Mouse (Mus musculus) liver, postnatal 0 days (tissue): ENCODE data around the gene Ms4a15. TPM values are rescaled to one million over a fixed set of nuclear protein-coding genes. Genes with fewer than 3 reads are reported as not detected.

Experiments
- ATAC-seq: fragments of 200-750 bp; cut with Nextera tagmentation; 2 replicates; pipeline ENCODE4 v1.8.0; 2017; ENCODE audit warnings: mild to moderate bottlenecking, moderate library complexity
- DNase-seq: peaks from one replicate; pipeline ENCODE4 v3.0.0-alpha.2; 2016
- H3K27ac ChIP-seq: fragments of 300-500 bp; sonication (generic); 2 replicates; pipeline ENCODE4 v1.5.1; 2014; ENCODE audit warnings: antibody characterized with exemption, moderate library complexity, mild to moderate bottlenecking, low read depth
- H3K27me3 ChIP-seq: fragments of 300-500 bp; sonication (generic); 2 replicates; pipeline ENCODE4 v1.6.1; 2014; ENCODE audit warnings: low read length, control low read depth, mixed read lengths; ENCODE audit not compliant: insufficient read depth
- H3K36me3 ChIP-seq: fragments of 300-500 bp; sonication (generic); replicated peaks from 2 replicates; pipeline ENCODE4 v1.6.1; 2014; ENCODE audit warnings: mild to moderate bottlenecking, control low read depth, low read length, moderate library complexity, mixed read lengths; ENCODE audit not compliant: insufficient read depth
- H3K4me1 ChIP-seq: fragments of 300-500 bp; sonication (generic); 2 replicates; pipeline ENCODE4 v1.6.1; 2014; ENCODE audit warnings: antibody characterized with exemption, mild to moderate bottlenecking, control low read depth; ENCODE audit not compliant: insufficient read depth
- H3K4me2 ChIP-seq: fragments of 300-500 bp; sonication (generic); 2 replicates; pipeline ENCODE4 v1.6.1; 2014; ENCODE audit warnings: low read depth, mild to moderate bottlenecking, low read length, moderate library complexity, mixed read lengths
- H3K4me3 ChIP-seq: fragments of 300-500 bp; sonication (generic); 2 replicates; pipeline ENCODE4 v1.5.1; 2014; ENCODE audit warnings: low read depth, low read length
- H3K9ac ChIP-seq: fragments of 300-500 bp; sonication (generic); replicated peaks from 2 replicates; pipeline ENCODE4 v1.6.1; 2014; ENCODE audit warnings: mild to moderate bottlenecking, moderate library complexity
- H3K9me3 ChIP-seq: fragments of 300-500 bp; sonication (generic); 2 replicates; pipeline ENCODE4 v1.6.1; 2016; ENCODE audit warnings: mild to moderate bottlenecking, control low read depth, low read length, mixed read lengths
- CTCF ChIP-seq: sonication (generic); IDR thresholded peaks from 2 replicates; pipeline ENCODE4 v1.5.1; 2016; ENCODE audit warnings: antibody characterized with exemption, low read depth
- EP300 ChIP-seq: IDR thresholded peaks from 2 replicates; pipeline ENCODE4 v1.6.1; 2016; ENCODE audit warnings: antibody characterized with exemption, low read depth, mild to moderate bottlenecking
- WGBS: fragments of 180-500 bp; shearing (Covaris S2); extraction: QIAGEN DNeasy Blood & Tissue Kit; methylation state at CpG from one replicate; pipeline ENCODE4 v1.1.7; 2014; ENCODE audit not compliant: insufficient replicate concordance; 5-methylcytosine and 5-hydroxymethylcytosine counted together
- polyA plus RNA-seq: library from polyadenylated mRNA; unstranded; fragments of >200 nt; fragmentation: Nextera tagmentation; extraction: Ambion mirVana; gene quantifications from 2 replicates; pipeline ENCODE4 v1.2.1, GENCODE M21; 2015

Gene Ms4a15
- polyA plus RNA-seq, 1 experiment from 2014 or later = not detected

GRCm38 (mm10) chr19:10940801-10941457 lies 52.1 kb downstream of the Ms4a15 start:
- Histone ChIP-seq H3K4me3 (peak overlapping the region; percentile 22; the same call in 1 of the 2 replicates), H3K4me2 (peak overlapping the region; percentile 65), H3K9ac (no peak overlapping the region), H3K4me1 (peaks cover 12% of the 10 kb centered on the region), H3K27ac (no peak overlapping the region), H3K36me3 (peaks cover 34% of the 10 kb centered on the region), H3K27me3 (0 out of 2 replicates have a peak, but pooled peaks cover 3% of the 10 kb centered on the region), H3K9me3 (no peaks in the 10 kb centered on the region)
- DNase-seq (no peak), ATAC-seq (peak; percentile 53)
- TF ChIP-seq CTCF (no peak), EP300 (no peak)
- 25% methylated on average over 40 of the region's 40 CpGs for WGBS

GRCm38 (mm10) chr19:10940097-10940800 lies 52.8 kb downstream of the Ms4a15 start:
- DNase-seq (peak; percentile 85), ATAC-seq (peak; percentile 77)
- peaks cover 34% of the 10 kb centered on the region for H3K36me3 ChIP-seq
- no peak for TF ChIP-seq EP300
- peak; percentile 86 for TF ChIP-seq CTCF
- H3K27ac ChIP-seq = no peak overlapping the region
- WGBS = 25% methylated on average over 37 of the region's 37 CpGs
- H3K4me1 ChIP-seq = peaks cover 12% of the 10 kb centered on the region
- H3K4me3 ChIP-seq = peak overlapping the region; percentile 22; the same call in 1 of the 2 replicates
- H3K27me3 ChIP-seq = 0 out of 2 replicates have a peak, but pooled peaks cover 3% of the 10 kb centered on the region
- H3K4me2 ChIP-seq = peak overlapping the region; percentile 65
- H3K9me3 ChIP-seq = no peaks in the 10 kb centered on the region
- H3K9ac ChIP-seq = no peak overlapping the region

- no peak overlapping the region for H3K27ac ChIP-seq
- no peak overlapping the region for H3K4me2 ChIP-seq
- peaks cover 12% of the 10 kb centered on the region for H3K4me1 ChIP-seq
- ATAC-seq (no peak), DNase-seq (no peak)
- 0 out of 2 replicates have a peak, but pooled peaks cover 3% of the 10 kb centered on the region for H3K27me3 ChIP-seq
- TF ChIP-seq CTCF (no peak), EP300 (no peak)
- H3K9me3 ChIP-seq = no peaks in the 10 kb centered on the region
- no peak overlapping the region for H3K9ac ChIP-seq
- 34% methylated on average over 3 of the region's 3 CpGs for WGBS
- H3K4me3 ChIP-seq = no peak overlapping the region
- peaks cover 21% of the 10 kb centered on the region for H3K36me3 ChIP-seq
Measured at GRCm38 (mm10) chr19:10938771-10939170, 54.3 kb downstream of the Ms4a15 start.

- Histone ChIP-seq H3K36me3 (peaks cover 5% of the 10 kb centered on the region), H3K4me3 (no peak within 1 kb of the TSS), H3K9ac (no peak within 1 kb of the TSS), H3K27me3 (0 out of 2 replicates have a peak, but pooled peaks cover 3% of the 10 kb centered on the region), H3K27ac (no peak within 1 kb of the TSS), H3K4me1 (peaks cover 12% of the 10 kb centered on the region), H3K4me2 (no peak within 1 kb of the TSS), H3K9me3 (no peaks in the 10 kb centered on the region)
- 29% methylated on average over 5 of the region's 5 CpGs for WGBS
- ATAC-seq = peak; percentile 49
- DNase-seq = no peak
- TF ChIP-seq EP300 = peak; percentile 20; the same call in 1 of the 2 replicates
- TF ChIP-seq CTCF = no peak
Measured at GRCm38 (mm10) chr19:10937110-10937563, 55.9 kb downstream of the Ms4a15 start, which contains the start of gene Ptgdr2. Gene Ptgdr2 (plus strand): TSS chr19:10937160.

GRCm38 (mm10) chr19:10936077-10936476 lies 57.0 kb downstream of the Ms4a15 start:
- Histone ChIP-seq H3K36me3 (no peaks in the 10 kb centered on the region), H3K4me3 (no peak overlapping the region), H3K4me2 (no peak overlapping the region), H3K9me3 (no peaks in the 10 kb centered on the region), H3K9ac (no peak overlapping the region), H3K27ac (no peak overlapping the region), H3K4me1 (peaks cover 11% of the 10 kb centered on the region), H3K27me3 (0 out of 2 replicates have a peak, but pooled peaks cover 3% of the 10 kb centered on the region)
- peak; percentile 33; the same call in 1 of the 2 replicates for TF ChIP-seq CTCF
- no peak for TF ChIP-seq EP300
- no peak for DNase-seq
- WGBS = 85% methylated on average over 5 of the region's 5 CpGs
- no peak for ATAC-seq

GRCm38 (mm10) chr19:10935029-10935428 lies 58.0 kb downstream of the Ms4a15 start:
- TF ChIP-seq EP300 (no peak), CTCF (no peak)
- no peak for ATAC-seq
- 48% methylated on average over 5 of the region's 5 CpGs for WGBS
- Histone ChIP-seq H3K36me3 (no peaks in the 10 kb centered on the region), H3K27ac (no peak overlapping the region), H3K4me1 (peaks cover under 1% of the 10 kb centered on the region; the same call in 1 of the 2 replicates), H3K9me3 (no peaks in the 10 kb centered on the region), H3K9ac (no peak overlapping the region), H3K27me3 (0 out of 2 replicates have a peak, but pooled peaks cover 3% of the 10 kb centered on the region), H3K4me3 (no peak overlapping the region), H3K4me2 (no peak overlapping the region)
- no peak for DNase-seq
